Mouse (Mus musculus) ovary, postnatal 10 days (tissue): ENCODE measurements around the gene Sgms1.
"Not testable (repeated sequence)": the region's sequence is repeated elsewhere in the genome, so short reads cannot be mapped to it uniquely, and the experiment has no call there.

ENCODE experiments used
- DNase-seq: peaks from one replicate; pipeline ENCODE4 v3.0.0; 2022; ENCODE audit warnings: low spot score

Gene Sgms1

DNA sequence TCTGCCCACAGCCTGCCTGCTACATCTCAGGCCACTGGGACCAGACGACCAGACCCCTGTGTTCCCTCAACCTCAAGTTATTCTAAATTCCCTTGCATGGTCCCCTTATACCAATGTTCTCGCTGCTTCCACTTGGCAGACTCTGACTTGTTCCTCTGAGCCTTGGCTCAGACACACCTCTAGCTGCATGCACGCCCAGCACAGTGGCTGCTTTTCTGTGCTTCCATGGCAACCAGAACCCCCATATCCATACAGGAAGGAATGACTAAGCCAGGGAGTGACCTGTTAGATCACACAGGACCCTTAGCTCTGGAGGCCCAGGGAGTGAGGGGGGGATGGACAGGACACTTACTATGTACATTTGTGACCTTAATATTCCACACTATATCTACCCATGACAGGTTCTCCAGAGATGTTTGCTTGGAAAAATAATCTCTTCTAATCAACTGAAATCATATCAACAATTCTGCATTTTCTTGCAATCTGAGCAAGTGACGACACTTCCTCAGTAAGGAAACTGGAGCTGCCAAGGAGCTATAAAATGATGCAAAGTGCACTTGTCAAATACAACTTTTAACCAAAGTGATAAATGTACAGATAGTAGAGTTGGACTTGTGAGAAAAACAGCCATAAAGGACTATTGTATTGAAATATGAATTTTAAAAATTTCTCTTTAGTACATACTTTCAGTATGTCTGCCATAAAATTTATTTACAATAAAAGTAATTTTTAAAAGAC, 252.5 kb downstream of the Sgms1 start:
- DNase-seq: no peak

GRCm38 (mm10) chr19:32131707-32132488, 257.6 kb downstream of the Sgms1 start:
- not testable (repeated sequence) for DNase-seq

DNA sequence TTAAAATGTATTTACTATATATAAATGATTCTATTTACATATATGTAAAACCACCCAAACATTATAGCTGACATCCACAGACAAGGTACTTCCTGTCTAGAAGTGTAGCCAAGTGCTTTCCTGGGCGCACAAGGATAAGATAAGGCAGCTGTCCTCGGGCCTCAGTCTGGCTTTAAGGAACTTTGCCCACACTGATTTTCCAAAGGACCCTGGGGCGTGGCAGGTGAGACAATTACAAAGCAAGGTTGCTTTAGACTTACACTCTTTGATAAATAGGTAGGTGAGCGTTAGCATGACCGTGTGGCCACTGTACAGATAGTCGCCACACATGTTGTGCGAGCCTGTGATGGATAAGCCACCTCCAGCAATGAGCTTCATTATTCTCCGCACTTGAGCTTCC, 260.2 kb downstream of the Sgms1 start:
- no peak for DNase-seq

DNA sequence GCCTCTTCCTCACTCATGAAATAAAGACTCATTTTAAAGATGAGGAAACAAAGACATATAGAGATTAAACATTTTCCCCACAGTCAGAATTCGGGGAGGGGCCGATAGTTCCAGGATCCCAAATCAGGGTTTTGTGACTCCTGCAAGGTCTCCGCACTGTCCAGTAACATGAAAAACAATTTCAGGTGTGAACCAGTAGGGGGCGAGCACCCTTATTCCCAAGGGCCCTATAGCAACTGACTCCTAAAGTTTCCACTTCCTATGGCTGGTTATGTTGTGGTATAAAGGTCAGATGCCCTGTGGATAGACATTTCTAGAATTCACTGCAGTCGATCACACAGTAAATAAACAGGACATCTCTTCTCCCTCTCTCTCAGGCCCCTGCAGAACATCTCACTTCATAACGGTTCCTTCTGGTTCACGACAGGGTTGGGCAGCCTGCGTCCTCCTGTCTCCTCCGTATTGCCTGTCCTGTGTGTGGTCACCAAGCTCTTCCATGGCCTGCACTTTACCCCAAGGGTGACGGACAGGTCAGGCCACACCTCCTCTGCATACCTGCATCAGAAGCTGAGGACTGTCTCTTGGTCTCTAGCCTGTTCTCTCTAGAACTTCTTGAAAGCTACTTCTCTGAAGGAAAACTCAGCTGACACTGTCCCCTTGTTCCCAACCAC, 262.2 kb downstream of the Sgms1 start:
- DNase-seq: no peak

- DNase-seq: no peak
Measured at GRCm38 (mm10) chr19:32124155-32124554, 265.4 kb downstream of the Sgms1 start.

GRCm38 (mm10) chr19:32123196-32123595, 266.3 kb downstream of the Sgms1 start:
- DNase-seq: no peak

GRCm38 (mm10) chr19:32120798-32121197, 268.7 kb downstream of the Sgms1 start:
- no peak for DNase-seq

DNA sequence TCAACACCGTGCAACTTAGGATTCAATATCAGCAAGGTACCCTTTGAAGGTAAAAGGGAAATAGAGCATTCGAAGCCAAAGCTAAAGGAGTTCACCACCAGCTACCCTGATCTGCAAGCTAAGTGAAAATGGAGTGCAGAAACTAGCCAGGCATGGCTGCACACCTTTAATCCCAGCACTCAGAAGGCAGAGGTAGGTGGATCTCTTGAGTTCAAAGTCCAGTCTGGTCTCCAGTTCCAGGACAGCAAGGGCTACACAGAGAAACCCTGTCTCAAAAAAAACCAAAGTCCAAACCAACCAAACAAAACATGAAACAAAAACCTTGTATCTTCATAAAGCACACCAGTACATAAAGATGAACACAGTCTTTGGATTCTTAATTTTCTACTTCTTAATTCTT, 269.8 kb downstream of the Sgms1 start:
- no peak for DNase-seq

- no peak for DNase-seq
Measured at GRCm38 (mm10) chr19:32118496-32118895, 271.0 kb downstream of the Sgms1 start.

- no peak for DNase-seq
Measured at GRCm38 (mm10) chr19:32117484-32118018, 272.0 kb downstream of the Sgms1 start.

- no peak for DNase-seq
Measured at GRCm38 (mm10) chr19:32111866-32112790, 277.4 kb downstream of the Sgms1 start.

DNA sequence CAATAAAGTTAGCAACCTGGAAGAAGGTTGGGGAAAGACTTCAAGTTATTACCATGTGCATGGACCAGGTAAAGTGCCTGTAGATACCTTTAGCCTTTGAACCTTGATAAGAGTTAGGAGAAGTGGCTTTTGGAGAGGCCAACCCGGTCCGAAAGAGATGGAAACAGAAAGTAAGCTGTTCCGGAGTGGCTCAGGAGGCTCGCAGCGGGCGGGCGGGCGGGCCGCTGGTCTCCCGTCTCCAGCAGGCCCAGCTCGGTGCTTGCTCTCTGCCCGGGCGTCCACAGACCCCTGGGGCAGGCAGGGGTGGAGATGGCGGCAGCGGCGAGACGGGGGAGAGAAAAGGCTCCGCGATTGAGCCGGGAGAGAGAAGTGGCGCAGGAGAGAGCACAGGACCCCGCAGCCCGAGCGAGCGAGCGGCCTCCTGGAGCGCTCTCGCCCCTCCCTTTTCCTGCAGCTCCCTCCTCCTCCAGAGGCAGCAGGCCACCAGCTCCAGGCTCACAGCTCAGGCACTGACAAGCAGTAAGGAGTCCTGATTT, 281.7 kb downstream of the Sgms1 start, which contains the start of gene Asah2:
Gene Asah2 (minus strand): TSS at position 441 of the 536 bp plus-strand sequence.
- DNase-seq: peak; percentile 59

DNA sequence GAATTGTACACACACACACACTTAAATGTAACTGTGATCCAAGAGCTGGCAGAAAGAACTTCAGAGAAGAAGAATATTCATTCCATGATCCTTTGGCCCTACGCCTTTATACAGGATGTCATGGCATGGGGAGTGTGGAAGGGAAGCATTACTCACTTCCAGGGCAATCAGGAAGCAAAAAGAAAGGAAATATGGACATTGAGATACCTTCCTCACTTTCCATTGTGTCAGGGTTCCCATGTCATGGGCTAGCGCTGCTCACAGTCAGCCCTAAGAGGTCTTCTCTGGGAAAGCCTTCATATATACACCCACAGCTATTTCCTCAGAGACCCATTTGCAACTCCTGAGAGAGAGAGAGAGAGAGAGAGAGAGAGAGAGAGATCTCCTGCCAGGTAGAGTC, 282.8 kb downstream of the Sgms1 start:
- no peak for DNase-seq

DNA sequence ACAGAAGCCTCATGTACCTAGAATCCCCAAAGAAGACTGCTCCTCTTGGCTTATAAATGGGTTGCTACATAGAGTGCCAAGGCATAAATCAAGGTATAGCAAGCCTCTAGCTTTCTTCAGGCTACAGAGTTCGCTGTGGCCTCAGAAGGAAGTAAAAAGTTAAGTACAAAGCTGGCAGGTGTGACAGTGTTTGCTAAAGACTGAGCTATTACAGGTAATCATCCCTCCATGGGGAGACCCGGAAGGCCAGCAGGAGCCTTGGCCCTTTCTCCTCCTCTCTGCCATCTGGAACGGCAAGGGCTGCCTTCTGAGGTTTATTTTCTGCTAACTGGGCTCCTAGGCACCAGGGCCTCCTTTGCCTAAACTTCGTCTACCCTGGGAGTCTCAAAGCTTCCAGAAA, 285.3 kb downstream of the Sgms1 start:
- no peak for DNase-seq

- no peak for DNase-seq
Measured at GRCm38 (mm10) chr19:32102976-32103300, 286.6 kb downstream of the Sgms1 start.

DNA sequence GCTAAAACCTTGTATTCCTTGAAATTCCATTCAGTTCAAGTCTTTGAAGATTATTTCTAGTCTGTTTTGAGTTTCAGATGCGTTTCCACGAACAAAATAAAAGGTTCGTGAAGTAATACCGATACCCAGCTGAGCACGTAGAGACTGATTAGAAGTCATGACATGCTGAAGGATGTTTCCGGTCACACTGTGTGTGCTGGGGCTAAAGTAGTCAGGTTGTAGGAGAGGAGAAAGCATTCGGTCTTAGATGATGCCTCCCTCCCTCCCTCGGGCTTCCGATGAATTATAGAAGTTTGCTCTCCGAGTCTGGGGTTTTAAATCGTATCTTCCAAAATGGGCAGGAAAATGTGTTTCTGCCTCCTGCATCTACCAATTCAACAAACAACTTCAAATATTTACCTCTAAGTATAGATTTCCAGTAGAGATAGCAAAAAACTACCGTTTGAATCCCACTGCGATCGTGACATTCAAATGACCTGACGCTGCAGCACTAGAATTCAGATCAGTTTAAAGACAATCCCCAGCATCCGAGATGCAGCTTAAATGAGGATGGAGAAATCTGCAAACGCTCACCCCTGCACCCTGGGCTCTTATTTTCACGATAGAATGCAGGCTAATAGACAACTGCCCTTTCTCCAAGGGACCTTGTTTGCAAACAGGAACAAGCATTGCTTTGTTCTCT, 287.1 kb downstream of the Sgms1 start:
- no peak for DNase-seq

DNA sequence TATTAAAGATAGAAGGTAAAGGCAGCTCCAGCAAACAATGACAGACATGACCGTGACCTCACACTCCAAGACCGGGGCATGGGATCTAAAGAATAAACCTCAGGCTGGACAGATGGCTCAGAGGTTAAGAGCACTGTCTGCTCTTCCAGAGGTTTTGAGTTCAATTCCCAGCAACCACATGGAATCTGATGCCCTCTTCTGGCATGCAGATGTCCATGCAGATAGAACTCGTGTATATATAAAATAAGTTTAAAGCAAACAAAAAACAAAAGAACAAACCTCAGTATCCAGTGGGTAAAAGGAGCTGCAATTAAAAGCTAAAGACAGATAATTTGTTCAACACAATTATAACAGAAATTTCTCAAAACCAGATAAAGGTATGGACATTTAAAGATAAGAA, 290.9 kb downstream of the Sgms1 start:
- DNase-seq: no peak

GRCm38 (mm10) chr19:32092358-32092757, 297.2 kb downstream of the Sgms1 start:
- DNase-seq: no peak

GRCm38 (mm10) chr19:32090804-32091203, 298.7 kb downstream of the Sgms1 start:
- no peak for DNase-seq

GRCm38 (mm10) chr19:32088570-32088969, 300.9 kb downstream of the Sgms1 start:
- DNase-seq: no peak
